8 mouse cellular contexts compared by ENCODE assay signal in genomic region chr4:140983442-140983841, GRCm38 (mm10). TPM values are rescaled to one million over a fixed set of nuclear protein-coding genes. Genes with fewer than 3 reads are reported as not detected.
DNase-seq lines count a peak whose midpoint lies in the region; ATAC-seq and TF ChIP-seq lines count a peak whose summit lies in the region.

No protein-coding gene starts in this region.

- H3K27me3 ChIP-seq in Patski: no peaks in the 10 kb centered on the region
- H3K27me3 ChIP-seq in heart, adult 2 months (ENCODE audit: control insufficient read depth, insufficient read depth, low read length): no peaks in the 10 kb centered on the region
- no peaks in the 10 kb centered on the region for H3K27me3 ChIP-seq in kidney, embryonic 15.5 days

- H3K36me3 ChIP-seq in heart, adult 2 months (ENCODE audit: control insufficient read depth, insufficient read depth, low read length): no peaks in the 10 kb centered on the region
- H3K36me3 ChIP-seq in kidney, embryonic 15.5 days: peaks cover 16% of the 10 kb centered on the region

- H3K9me3 ChIP-seq in kidney, embryonic 15.5 days (replicated peaks): no peaks in the 10 kb centered on the region

- no peak overlapping the region for H3K9ac ChIP-seq in heart, adult 2 months (ENCODE audit: low read depth, low read length)
- H3K9ac ChIP-seq in kidney, embryonic 15.5 days: no peak overlapping the region

- ATAC-seq in Patski: peak; percentile 67
- ATAC-seq in kidney, embryonic 15.5 days (replicated peaks; ENCODE audit: low FRiP score): no peak

- H3K4me2 ChIP-seq in kidney, embryonic 15.5 days: no peak overlapping the region

- POLR2A ChIA-PET in Patski (lab: Charles Lee): interaction anchor here (1.4 kb wide), 1 partner anchor 29 kb away, joined by 3 read pairs; no protein-coding TSS in a partner anchor

- H3K27ac ChIP-seq in heart, adult 2 months: no peak overlapping the region
- peak overlapping the region; percentile 68 for H3K27ac ChIP-seq in kidney, embryonic 15.5 days

- DNase-seq in layer of hippocampus, adult 11-12 months (ENCODE audit: low spot score): peak; percentile 68
- no peak for DNase-seq in layer of hippocampus, adult 18-20 months (ENCODE audit: low spot score in 2 of 2)
- peak; percentile 66 for DNase-seq in Patski (ENCODE audit: low read depth, low spot score)
- DNase-seq in heart, adult 2 months: peak; percentile 64 to 83
- peak; percentile 80 for DNase-seq in lung, postnatal 25 days (ENCODE audit: low spot score)
- DNase-seq in spleen, postnatal 4 days (ENCODE audit: low spot score in 2 of 2): peak; percentile 73 to 83
- DNase-seq in cerebellum, postnatal 36 days: no peak

- no peak for TF ChIP-seq CTCF in Patski (IDR thresholded peaks at IDR 0.05)
- TF ChIP-seq CTCF in heart, adult 2 months (IDR thresholded peaks at IDR 0.05): no peak

- CTCF ChIA-PET in Patski (lab: Charles Lee): interaction anchor here (1.2 to 1.5 kb wide), 2 partner anchors 38 to 48 kb away, joined by 3 to 5 read pairs; no protein-coding TSS in a partner anchor

- TF ChIP-seq EP300 in heart, adult 2 months (IDR thresholded peaks at IDR 0.05; ENCODE audit: insufficient read depth, low read depth, low read length): peak; percentile 24; the same call in 1 of the 2 replicates

- no peaks in the 10 kb centered on the region for H3K4me1 ChIP-seq in heart, adult 2 months (ENCODE audit: control insufficient read depth, insufficient read depth, low read length)
- H3K4me1 ChIP-seq in kidney, embryonic 15.5 days: peaks cover 30% of the 10 kb centered on the region

- WGBS in heart, adult 2 months: 11% methylated on average over 9 of the region's 9 CpGs
- WGBS in kidney, embryonic 15.5 days: 19% methylated on average over 9 of the region's 9 CpGs

- intact Hi-C loops in heart, adult 2 months (cut with DNase I): no loop called here

- in situ Hi-C loops in Patski (cut with MboI; ENCODE audit: low pct_unique_long_range_greater_than_20kb): loop anchor here (5.0 kb wide), 1 partner anchor 39 kb away; no protein-coding TSS in a partner anchor

- no peak for TF ChIP-seq POLR2A in heart, adult 2 months (IDR thresholded peaks at IDR 0.05; ENCODE audit: insufficient read depth, low read depth, low read length)

- H3K79me2 ChIP-seq in heart, adult 2 months (replicated peaks; ENCODE audit: control insufficient read depth, insufficient read depth, low read length): no peaks in the 10 kb centered on the region; the same call in none of the 2 replicates

- H3K4me3 ChIP-seq in heart, adult 2 months: no peak overlapping the region
- H3K4me3 ChIP-seq in kidney, embryonic 15.5 days (replicated peaks): no peak overlapping the region

RNA-seq across cellular contexts. Expression of gene Atp13a2, which starts 3.2 kb away (rescaled TPM):
- total RNA-seq in layer of hippocampus, adult 18-20 months (2021): 100 to 1,000 TPM; 151 to 157 TPM
- polyA plus RNA-seq in Patski (2021): 42.6 TPM
- 10 to 100 TPM; 15.1 to 17.7 TPM for total RNA-seq in heart, adult 2 months (2021)
- 30.4 and 34.8 TPM in 2 replicates for polyA plus RNA-seq in heart, adult 2 months (2012; rRNA removed)
- 40.5 and 45.3 TPM in 2 replicates for polyA plus RNA-seq in kidney, embryonic 15.5 days (2015; fragmentation: Nextera tagmentation; extraction: Ambion mirVana)

RNA-seq across cellular contexts. Expression of gene Sdhb, which starts 22.4 kb away (rescaled TPM):
- 100 to 1,000 TPM; 183 to 190 TPM for total RNA-seq in layer of hippocampus, adult 18-20 months (2021)
- 296 TPM for polyA plus RNA-seq in Patski (2021)
- total RNA-seq in heart, adult 2 months (2021): 1,000 to 10,000 TPM; 1,126 to 1,344 TPM
- 1,030 and 1,505 TPM in 2 replicates for polyA plus RNA-seq in heart, adult 2 months (2012; rRNA removed)
- 448 and 457 TPM in 2 replicates for polyA plus RNA-seq in kidney, embryonic 15.5 days (2015; fragmentation: Nextera tagmentation; extraction: Ambion mirVana)

RNA-seq across cellular contexts. Expression of gene Mfap2, which starts 26.8 kb away (rescaled TPM):
- 1 to 10 TPM; 3.4 to 4.5 TPM for total RNA-seq in layer of hippocampus, adult 18-20 months (2021)
- 40.3 TPM for polyA plus RNA-seq in Patski (2021)
- 1 to 10 TPM; 3.1 TPM for total RNA-seq in heart, adult 2 months (2021)
- 12.2 and 17.6 TPM in 2 replicates for polyA plus RNA-seq in heart, adult 2 months (2012; rRNA removed)
- 340 and 433 TPM in 2 replicates for polyA plus RNA-seq in kidney, embryonic 15.5 days (2015; fragmentation: Nextera tagmentation; extraction: Ambion mirVana)

Comparison
In these comparisons a context has a peak if more than half of its experiments do, and no peak if none do; other contexts are left out.
1. DNase-seq: peak in layer of hippocampus, adult 11-12 months (single experiment), Patski (single experiment), heart, adult 2 months (2 of 2), lung, postnatal 25 days (single experiment) and spleen, postnatal 4 days (2 of 2); none in layer of hippocampus, adult 18-20 months (0 of 2) and cerebellum, postnatal 36 days (0 of 2).